In the genomic region with DNA sequence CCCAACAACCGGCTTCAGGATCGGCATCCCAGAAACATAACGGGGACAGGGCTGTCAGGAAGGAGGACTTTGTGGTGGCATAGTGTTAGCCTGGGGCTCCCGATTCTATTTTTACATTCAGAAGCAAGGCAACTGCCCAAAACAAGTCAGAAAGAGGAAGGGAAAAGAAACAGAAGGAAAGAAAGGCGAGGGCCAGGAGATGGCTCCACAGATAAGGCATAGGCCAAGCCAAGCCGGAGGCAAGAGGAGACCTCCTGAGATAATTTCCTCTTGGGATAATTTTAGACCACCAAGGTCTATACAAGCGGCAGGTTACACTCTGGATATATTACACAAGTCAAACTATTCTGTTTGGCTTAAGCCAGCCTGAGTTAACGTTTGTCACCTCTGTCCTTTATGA, we compare ENCODE assay signal across 11 mouse cellular contexts.
"Had no signal": no experiment of that assay in that cellular context is flagged by ENCODE, and none has a peak within 500 bp of the region (broad histone marks: within the 10 kb centered on the region; RNA-seq: fewer than 3 reads in every experiment).

No protein-coding gene starts in this region.

- H3K27ac ChIP-seq: kidney, postnatal 0 days; limb, embryonic 15.5 days; liver, embryonic 14.5 days; midbrain, embryonic 10.5 days; midbrain, embryonic 15.5 days; neural tube, embryonic 13.5 days; stomach, postnatal 0 days had no signal

- H3K9ac ChIP-seq: limb, embryonic 15.5 days; liver, embryonic 14.5 days; midbrain, embryonic 15.5 days; neural tube, embryonic 13.5 days had no signal

- H3K4me3 ChIP-seq: limb, embryonic 15.5 days; midbrain, embryonic 10.5 days; midbrain, embryonic 15.5 days; neural tube, embryonic 13.5 days had no signal

- H3K9me3 ChIP-seq: limb, embryonic 15.5 days; midbrain, embryonic 10.5 days; midbrain, embryonic 15.5 days; neural tube, embryonic 13.5 days had no signal

- ATAC-seq: midbrain, embryonic 15.5 days had no signal

- H3K4me2 ChIP-seq: limb, embryonic 15.5 days; midbrain, embryonic 15.5 days; neural tube, embryonic 13.5 days had no signal

- H3K27me3 ChIP-seq: limb, embryonic 15.5 days; midbrain, embryonic 15.5 days; neural tube, embryonic 13.5 days had no signal

- H3K36me3 ChIP-seq: midbrain, embryonic 15.5 days; neural tube, embryonic 13.5 days had no signal

- DNase-seq: layer of hippocampus, adult 9-11 months; layer of hippocampus, postnatal 36 days; right cerebral cortex, postnatal 14 days; thymus, postnatal 4 days had no signal

- H3K4me1 ChIP-seq: limb, embryonic 15.5 days; midbrain, embryonic 15.5 days; neural tube, embryonic 13.5 days had no signal
